Mouse (Mus musculus) liver, postnatal 0 days (tissue): ENCODE results near the gene Rps8. TPM values are rescaled to one million over a fixed set of nuclear protein-coding genes. Genes with fewer than 3 reads are reported as not detected.

Experiments
- ATAC-seq: fragments of 200-750 bp; cut with Nextera tagmentation; 2 replicates; pipeline ENCODE4 v1.8.0; 2017; ENCODE audit warnings: mild to moderate bottlenecking, moderate library complexity
- DNase-seq: peaks from one replicate; pipeline ENCODE4 v3.0.0-alpha.2; 2016
- H3K27ac ChIP-seq: fragments of 300-500 bp; sonication (generic); 2 replicates; pipeline ENCODE4 v1.5.1; 2014; ENCODE audit warnings: antibody characterized with exemption, moderate library complexity, mild to moderate bottlenecking, low read depth
- H3K27me3 ChIP-seq: fragments of 300-500 bp; sonication (generic); 2 replicates; pipeline ENCODE4 v1.6.1; 2014; ENCODE audit warnings: low read length, control low read depth, mixed read lengths; ENCODE audit not compliant: insufficient read depth
- H3K36me3 ChIP-seq: fragments of 300-500 bp; sonication (generic); replicated peaks from 2 replicates; pipeline ENCODE4 v1.6.1; 2014; ENCODE audit warnings: mild to moderate bottlenecking, control low read depth, low read length, moderate library complexity, mixed read lengths; ENCODE audit not compliant: insufficient read depth
- H3K4me1 ChIP-seq: fragments of 300-500 bp; sonication (generic); 2 replicates; pipeline ENCODE4 v1.6.1; 2014; ENCODE audit warnings: antibody characterized with exemption, mild to moderate bottlenecking, control low read depth; ENCODE audit not compliant: insufficient read depth
- H3K4me2 ChIP-seq: fragments of 300-500 bp; sonication (generic); 2 replicates; pipeline ENCODE4 v1.6.1; 2014; ENCODE audit warnings: low read depth, mild to moderate bottlenecking, low read length, moderate library complexity, mixed read lengths
- H3K4me3 ChIP-seq: fragments of 300-500 bp; sonication (generic); 2 replicates; pipeline ENCODE4 v1.5.1; 2014; ENCODE audit warnings: low read depth, low read length
- H3K9ac ChIP-seq: fragments of 300-500 bp; sonication (generic); replicated peaks from 2 replicates; pipeline ENCODE4 v1.6.1; 2014; ENCODE audit warnings: mild to moderate bottlenecking, moderate library complexity
- H3K9me3 ChIP-seq: fragments of 300-500 bp; sonication (generic); 2 replicates; pipeline ENCODE4 v1.6.1; 2016; ENCODE audit warnings: mild to moderate bottlenecking, control low read depth, low read length, mixed read lengths
- CTCF ChIP-seq: sonication (generic); IDR thresholded peaks from 2 replicates; pipeline ENCODE4 v1.5.1; 2016; ENCODE audit warnings: antibody characterized with exemption, low read depth
- EP300 ChIP-seq: IDR thresholded peaks from 2 replicates; pipeline ENCODE4 v1.6.1; 2016; ENCODE audit warnings: antibody characterized with exemption, low read depth, mild to moderate bottlenecking
- WGBS: fragments of 180-500 bp; shearing (Covaris S2); extraction: QIAGEN DNeasy Blood & Tissue Kit; methylation state at CpG from one replicate; pipeline ENCODE4 v1.1.7; 2014; ENCODE audit not compliant: insufficient replicate concordance; 5-methylcytosine and 5-hydroxymethylcytosine counted together
- polyA plus RNA-seq: library from polyadenylated mRNA; unstranded; fragments of >200 nt; fragmentation: Nextera tagmentation; extraction: Ambion mirVana; gene quantifications from 2 replicates; pipeline ENCODE4 v1.2.1, GENCODE M21; 2015

Gene Rps8
- polyA plus RNA-seq, 1 experiment from 2014 or later, result 557 TPM

GRCm38 (mm10) chr4:117143023-117143422, 13.0 kb downstream of the Rps8 start:
- DNase-seq (no peak), ATAC-seq (no peak)
- no peak for TF ChIP-seq CTCF
- no peak for TF ChIP-seq EP300
- H3K27me3 ChIP-seq, result no peaks in the 10 kb centered on the region
- no peak overlapping the region for H3K4me2 ChIP-seq
- H3K9me3 ChIP-seq, result no peaks in the 10 kb centered on the region
- WGBS, result 73% methylated on average over 7 of the region's 7 CpGs
- H3K9ac ChIP-seq, result no peak overlapping the region
- H3K36me3 ChIP-seq, result no peaks in the 10 kb centered on the region
- H3K4me3 ChIP-seq, result no peak overlapping the region
- H3K27ac ChIP-seq, result no peak overlapping the region
- H3K4me1 ChIP-seq, result no peaks in the 10 kb centered on the region

DNA sequence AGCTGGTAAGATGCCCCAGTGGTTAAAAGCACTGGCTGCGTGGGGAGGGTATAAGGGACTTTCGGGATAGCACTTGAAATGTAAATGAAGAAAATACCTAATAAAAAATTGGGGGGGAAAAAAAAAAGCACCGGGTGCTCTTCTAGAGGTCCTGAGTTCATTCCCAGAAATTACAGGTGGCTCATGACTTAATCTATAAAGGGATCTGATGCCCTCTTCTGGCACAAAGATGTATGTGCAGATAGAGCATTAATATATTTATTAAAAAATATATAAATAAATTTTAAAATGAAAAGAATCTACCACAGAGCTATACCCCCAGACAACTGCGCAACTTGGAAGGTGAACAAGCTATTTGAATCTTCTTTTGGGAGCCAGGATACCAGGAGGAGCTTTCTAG, 15.4 kb downstream of the Rps8 start:
- H3K9me3 ChIP-seq, result no peaks in the 10 kb centered on the region
- 43% methylated on average over 4 of the region's 4 CpGs for WGBS
- no peak overlapping the region for H3K27ac ChIP-seq
- H3K4me2 ChIP-seq, result no peak overlapping the region
- no peaks in the 10 kb centered on the region for H3K36me3 ChIP-seq
- DNase-seq, result no peak
- H3K4me1 ChIP-seq, result peaks cover 6% of the 10 kb centered on the region; the same call in 1 of the 2 replicates
- no peak overlapping the region for H3K9ac ChIP-seq
- TF ChIP-seq EP300, result no peak
- TF ChIP-seq CTCF, result peak; percentile 47
- ATAC-seq, result no peak
- H3K4me3 ChIP-seq, result no peak overlapping the region
- H3K27me3 ChIP-seq, result no peaks in the 10 kb centered on the region

DNA sequence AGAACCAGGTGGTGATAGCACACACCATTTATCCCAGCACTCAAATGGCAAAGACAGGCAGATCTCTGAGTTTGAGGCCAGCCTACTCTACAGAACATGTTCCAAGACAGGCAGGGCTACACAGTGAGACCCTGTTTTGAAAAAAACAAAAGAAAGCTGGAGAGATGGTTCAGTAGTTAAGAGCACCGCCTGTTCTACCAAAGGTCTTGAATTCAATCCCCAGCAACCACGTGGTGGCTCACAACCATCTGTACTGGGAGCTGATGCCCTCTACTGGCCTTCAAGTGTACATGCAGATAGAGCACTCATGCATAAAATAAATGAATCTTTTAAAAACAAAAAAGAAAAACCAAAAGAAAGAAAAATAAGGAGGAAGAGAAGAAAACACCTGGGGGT, 16.8 kb downstream of the Rps8 start:
- Histone ChIP-seq H3K36me3 (no peaks in the 10 kb centered on the region), H3K9me3 (no peaks in the 10 kb centered on the region), H3K4me3 (no peak overlapping the region), H3K27ac (0 out of 2 replicates have a peak overlapping the region, but pooled peaks have one; percentile 36), H3K4me1 (peaks cover 16% of the 10 kb centered on the region), H3K27me3 (no peaks in the 10 kb centered on the region), H3K4me2 (no peak overlapping the region), H3K9ac (no peak overlapping the region)
- ATAC-seq (no peak), DNase-seq (peak; percentile 58)
- 5% methylated on average over 2 of the region's 2 CpGs for WGBS
- TF ChIP-seq EP300 (no peak), CTCF (peak; percentile 90)

- Histone ChIP-seq H3K27ac (0 out of 2 replicates have a peak overlapping the region, but pooled peaks have one; percentile 36), H3K27me3 (0 out of 2 replicates have a peak, but pooled peaks cover under 1% of the 10 kb centered on the region), H3K9me3 (no peaks in the 10 kb centered on the region), H3K36me3 (no peaks in the 10 kb centered on the region), H3K4me1 (peaks cover 17% of the 10 kb centered on the region), H3K4me3 (no peak overlapping the region), H3K9ac (no peak overlapping the region), H3K4me2 (no peak overlapping the region)
- 74% methylated on average over 16 of the region's 17 CpGs for WGBS
- TF ChIP-seq EP300 (no peak), CTCF (no peak)
- ATAC-seq, result no peak
- DNase-seq, result no peak
These were observed 17.5 kb downstream of the Rps8 start for GRCm38 (mm10) chr4:117138295-117139216.

- Histone ChIP-seq H3K27me3 (peaks cover 17% of the 10 kb centered on the region), H3K4me1 (peaks cover 30% of the 10 kb centered on the region), H3K4me2 (peak overlapping the region; percentile 33), H3K9ac (peak overlapping the region; percentile 26), H3K27ac (peak overlapping the region; percentile 85), H3K36me3 (peaks cover 6% of the 10 kb centered on the region; the same call in 1 of the 2 replicates), H3K9me3 (no peaks in the 10 kb centered on the region), H3K4me3 (no peak overlapping the region)
- 17% methylated on average over 8 of the region's 8 CpGs for WGBS
- ATAC-seq (peak; percentile 88), DNase-seq (peak; percentile 78)
- TF ChIP-seq CTCF (no peak), EP300 (peak; percentile 92)
These were observed 20.0 kb downstream of the Rps8 start for GRCm38 (mm10) chr4:117136034-117136433.

DNA sequence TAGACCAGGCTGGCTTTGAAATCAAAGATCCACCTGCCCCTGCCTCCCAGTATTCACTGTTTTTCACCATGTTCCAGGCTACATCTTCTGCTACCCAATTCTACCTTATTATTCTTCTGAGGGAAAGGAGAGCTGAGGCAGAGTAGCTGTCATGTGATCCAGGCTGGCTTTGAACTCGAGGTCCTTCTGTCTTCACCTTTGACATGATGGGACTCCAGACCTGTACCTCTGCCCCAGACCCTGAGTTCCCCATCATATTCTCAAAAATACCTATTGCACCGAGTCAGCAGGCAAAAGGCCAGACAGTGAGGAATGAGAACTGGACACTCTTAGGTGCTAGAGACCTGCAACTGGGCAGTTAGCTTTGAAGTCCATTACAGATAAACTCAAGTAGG, 21.4 kb downstream of the Rps8 start:
- no peak overlapping the region for H3K4me3 ChIP-seq
- no peaks in the 10 kb centered on the region for H3K9me3 ChIP-seq
- DNase-seq (no peak), ATAC-seq (no peak)
- peaks cover 30% of the 10 kb centered on the region for H3K4me1 ChIP-seq
- H3K9ac ChIP-seq, result peak overlapping the region; percentile 88
- no peak for TF ChIP-seq CTCF
- no peak for TF ChIP-seq EP300
- H3K27ac ChIP-seq, result peak overlapping the region; percentile 85
- WGBS, result 35% methylated on average over 2 of the region's 2 CpGs
- peak overlapping the region; percentile 98 for H3K4me2 ChIP-seq
- H3K36me3 ChIP-seq, result peaks cover 10% of the 10 kb centered on the region
- H3K27me3 ChIP-seq, result peaks cover 17% of the 10 kb centered on the region
